Mouse (Mus musculus) adrenal gland, adult 2 months (tissue): ENCODE results near the gene Piezo1. TPM values are rescaled to one million over a fixed set of nuclear protein-coding genes. Genes with fewer than 3 reads are reported as not detected.

Experiments used
- DNase-seq: peaks from one replicate; pipeline ENCODE4 v3.0.0; 2021
- polyA plus RNA-seq: library from polyadenylated mRNA; depleted of rRNA; stranded (reverse); fragments of >200 nt; gene quantifications from 2 replicates; pipeline ENCODE4 v1.2.3, GENCODE M21; 2012
- total RNA-seq, 2 experiments: library from RNA; stranded (reverse); gene quantifications; 2 replicates each; pipeline ENCODE4 v1.2.3; 2021

The Piezo1 gene
- total and polyA plus RNA-seq, 3 experiments: 15.1 to 47.5 (median 26.4) TPM

DNA sequence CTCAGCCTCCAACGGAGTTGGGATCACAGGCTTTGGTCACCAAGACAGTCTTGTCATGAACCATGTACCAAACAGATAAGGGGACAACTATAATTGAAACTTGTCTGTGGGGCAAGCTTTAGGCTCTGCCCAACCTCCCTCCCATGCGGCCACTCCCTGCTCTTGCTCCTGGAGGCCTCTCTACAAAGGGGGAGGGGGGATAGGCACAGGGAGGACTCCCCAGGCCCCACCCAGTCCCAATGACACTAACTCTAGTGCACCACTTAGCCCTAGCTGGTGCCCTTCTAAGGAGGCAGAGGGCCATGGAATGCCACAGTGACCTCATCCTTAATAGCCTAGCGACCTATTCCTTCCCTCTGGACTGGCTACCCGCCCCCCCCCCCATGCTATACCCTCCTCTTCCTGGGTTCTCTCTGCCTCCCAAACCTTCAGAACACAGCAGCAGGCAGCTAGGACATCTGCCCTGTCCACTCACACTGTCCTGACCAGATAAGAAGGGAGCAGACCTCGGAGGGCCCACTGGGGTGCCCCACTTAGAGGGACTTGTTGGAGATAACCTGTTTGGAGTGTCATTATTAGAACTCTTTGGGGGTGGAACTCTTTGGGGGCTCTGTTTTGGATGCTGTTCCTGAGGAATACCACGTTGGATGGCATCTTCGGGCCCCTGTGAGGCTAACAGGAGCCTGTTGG, 4.9 kb downstream of the Piezo1 start:
- no peak for DNase-seq

DNA sequence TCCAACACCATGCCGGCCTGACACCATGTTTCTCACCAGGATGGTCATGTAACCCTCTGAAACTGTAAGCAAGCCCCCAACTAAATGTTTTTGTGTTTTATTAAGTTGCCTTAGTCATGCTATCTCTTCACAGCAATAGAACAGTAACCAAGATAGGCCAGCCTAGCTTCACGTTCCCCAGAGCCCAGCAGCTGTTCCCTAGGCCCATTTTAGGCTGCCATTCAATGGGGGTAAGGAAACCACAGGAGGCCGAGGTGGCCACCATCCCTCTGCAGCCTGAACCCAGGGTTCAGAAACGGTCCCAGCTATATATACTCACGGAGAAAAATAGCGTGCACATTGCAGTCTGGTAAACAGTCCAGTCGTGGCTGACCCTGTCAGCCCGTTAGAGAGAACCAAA, 7.0 kb downstream of the Piezo1 start:
- no peak for DNase-seq

DNA sequence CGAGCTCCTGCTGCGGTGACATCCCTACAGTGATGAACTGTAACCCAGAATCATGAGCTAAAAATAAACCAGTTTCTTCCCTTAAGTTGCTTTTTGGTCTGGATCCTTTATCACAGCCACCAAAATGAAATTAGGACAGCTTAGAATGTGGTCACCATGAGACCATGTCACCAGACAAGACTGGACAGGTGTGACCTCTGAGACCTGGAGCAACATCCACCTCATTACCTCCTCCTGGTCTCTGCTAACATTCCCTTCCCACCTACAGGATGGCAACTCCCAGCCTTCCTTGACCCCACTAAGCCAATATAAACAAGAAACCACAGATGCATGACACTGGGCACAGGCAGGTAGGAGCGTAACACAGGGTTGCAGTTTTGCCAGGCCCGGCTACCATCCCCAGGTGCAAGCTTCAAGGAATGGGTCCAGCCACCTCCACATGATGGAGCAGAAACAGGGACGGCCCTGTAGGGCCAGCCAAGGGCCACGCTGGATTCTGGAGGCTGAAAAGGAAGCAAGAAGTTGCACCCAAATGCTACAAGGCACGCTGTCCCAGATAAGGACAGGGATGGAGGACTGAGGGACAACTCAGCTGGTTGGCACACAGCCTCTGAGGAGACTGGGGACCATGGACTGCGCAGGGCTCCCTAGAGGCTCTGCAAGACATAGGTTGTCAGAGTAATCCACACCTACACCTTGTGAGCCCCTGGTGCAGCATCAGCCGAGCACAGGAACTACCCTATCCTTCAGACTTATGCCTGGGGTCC, 12.6 kb downstream of the Piezo1 start:
- no peak for DNase-seq

DNA sequence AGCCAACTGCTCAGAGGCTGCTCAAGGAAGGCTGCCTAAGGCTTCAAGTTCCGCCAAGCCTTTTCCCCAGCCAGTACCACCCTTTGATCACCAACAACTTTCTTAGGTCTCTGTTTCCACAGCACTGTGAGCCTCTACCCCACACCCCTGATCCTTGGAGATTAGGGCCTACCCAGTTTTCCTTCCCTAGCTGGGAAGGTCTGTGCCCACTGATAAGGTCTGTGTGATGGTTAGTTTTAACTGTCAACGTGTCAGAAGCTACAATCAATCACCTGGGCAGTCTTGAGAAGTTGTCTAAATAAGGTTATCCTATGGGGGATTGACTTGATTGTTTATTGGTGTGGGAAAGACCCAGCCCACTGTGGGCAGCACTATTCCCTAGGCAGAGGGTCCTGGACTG, 13.3 kb downstream of the Piezo1 start:
- no peak for DNase-seq

DNA sequence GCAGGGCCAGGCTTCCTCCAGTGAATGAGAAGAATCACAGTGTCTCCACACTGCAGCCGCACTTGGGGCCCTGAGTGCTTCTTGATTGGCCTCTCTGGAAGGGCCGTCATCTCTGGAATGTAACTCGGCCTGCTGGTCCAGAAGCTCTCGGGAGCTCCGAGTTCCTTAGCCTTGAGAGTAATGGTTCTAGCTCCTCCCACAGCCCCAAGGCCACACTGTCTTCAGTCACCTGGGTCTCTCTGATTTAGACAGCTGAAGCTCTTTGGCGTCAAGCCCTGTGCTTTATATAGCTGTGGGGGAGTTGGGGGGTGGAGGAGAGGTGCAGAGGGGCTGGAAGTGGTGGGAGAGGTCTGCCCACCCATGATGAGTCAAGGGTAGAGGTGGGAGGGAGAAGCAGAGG, 14.1 kb downstream of the Piezo1 start:
- DNase-seq: peak; percentile 33

DNA sequence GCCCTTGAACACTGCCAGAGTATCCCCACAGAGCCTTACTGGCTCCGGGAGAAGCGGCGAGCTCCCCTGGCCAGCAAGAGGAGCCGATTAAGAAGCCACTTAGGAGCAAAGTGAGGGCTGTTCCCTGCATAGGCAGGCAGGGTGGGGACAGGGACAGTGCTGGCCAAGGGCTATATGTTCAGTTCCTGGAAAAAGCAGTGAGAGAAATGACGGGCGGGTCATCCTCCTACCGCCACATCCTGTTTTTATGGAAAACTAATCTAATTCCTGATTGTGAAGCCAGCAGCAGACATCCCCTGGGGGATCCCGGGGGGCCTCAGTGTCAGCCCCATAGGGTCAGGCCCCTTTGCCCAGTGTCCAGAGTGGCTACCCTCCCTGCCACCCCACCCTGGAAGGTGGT, 19.8 kb downstream of the Piezo1 start:
- DNase-seq: no peak

DNA sequence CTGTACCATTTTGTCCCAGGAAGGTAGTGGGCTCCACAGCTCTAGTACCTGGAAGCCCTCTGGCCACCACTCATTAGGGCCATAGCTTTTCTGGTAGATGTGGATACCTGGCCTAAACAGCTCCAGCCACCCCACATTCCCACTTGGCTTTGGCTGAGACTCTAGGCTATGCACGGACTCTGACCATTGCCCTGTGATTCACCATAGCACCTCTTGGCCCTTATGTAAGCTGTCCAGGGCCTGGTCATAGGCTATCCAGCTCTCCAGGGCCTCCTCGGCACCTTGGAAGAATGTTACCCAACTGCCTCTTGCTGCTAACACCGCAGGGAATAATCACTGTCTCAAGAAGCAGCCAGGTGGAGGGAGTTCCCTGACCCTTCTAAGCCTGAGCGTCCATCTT, 22.0 kb downstream of the Piezo1 start:
- no peak for DNase-seq

DNA sequence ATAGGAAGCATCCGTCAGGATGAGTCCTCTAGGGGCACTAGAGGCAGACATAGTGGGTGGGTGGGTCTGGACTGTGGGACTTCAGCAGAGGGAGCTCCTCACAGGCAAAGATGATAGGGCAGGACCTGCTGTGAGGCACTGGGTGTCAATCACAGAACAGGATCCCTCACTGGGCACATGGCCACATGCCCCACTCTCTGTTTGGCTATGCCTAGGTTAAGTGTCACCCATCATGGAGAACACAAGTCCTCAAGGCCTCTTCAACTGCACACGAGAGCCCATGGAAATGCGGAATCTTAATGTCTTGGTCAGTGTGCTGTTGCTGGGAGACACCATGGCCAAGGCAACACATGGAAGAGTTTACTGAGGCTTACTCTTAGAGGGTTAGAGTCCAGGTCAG, 23.2 kb downstream of the Piezo1 start:
- no peak for DNase-seq

DNA sequence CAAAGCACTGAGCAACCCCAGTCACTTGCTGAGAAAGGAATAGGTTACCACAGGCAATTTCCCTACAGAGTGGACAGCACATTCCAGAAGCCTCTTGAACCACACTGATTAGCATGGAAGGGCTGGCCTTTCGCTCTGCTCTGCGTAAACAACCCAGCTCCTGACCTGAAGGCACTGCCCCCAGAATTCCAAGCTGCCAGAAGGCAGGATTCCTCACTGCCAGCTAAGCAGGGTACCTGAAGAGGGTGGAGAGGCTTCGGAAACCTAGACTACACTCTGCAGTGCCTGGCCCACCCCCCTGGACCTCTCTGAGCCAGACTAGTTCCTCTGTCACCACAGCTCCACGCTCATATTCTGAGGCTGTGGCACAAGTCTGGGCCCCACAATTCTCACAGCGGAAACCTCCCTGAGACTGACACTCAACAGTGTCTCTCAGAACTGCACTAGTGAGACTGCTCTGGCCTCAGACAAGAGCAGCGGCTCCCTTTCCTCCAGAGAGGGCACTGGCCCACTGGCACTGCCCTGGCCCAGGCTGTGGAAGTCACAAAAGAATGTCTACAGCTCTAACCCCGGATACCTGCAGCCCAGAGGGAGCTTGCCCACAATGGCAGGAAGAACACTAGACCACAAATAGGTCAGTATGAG, 24.5 kb downstream of the Piezo1 start:
- DNase-seq: no peak

DNA sequence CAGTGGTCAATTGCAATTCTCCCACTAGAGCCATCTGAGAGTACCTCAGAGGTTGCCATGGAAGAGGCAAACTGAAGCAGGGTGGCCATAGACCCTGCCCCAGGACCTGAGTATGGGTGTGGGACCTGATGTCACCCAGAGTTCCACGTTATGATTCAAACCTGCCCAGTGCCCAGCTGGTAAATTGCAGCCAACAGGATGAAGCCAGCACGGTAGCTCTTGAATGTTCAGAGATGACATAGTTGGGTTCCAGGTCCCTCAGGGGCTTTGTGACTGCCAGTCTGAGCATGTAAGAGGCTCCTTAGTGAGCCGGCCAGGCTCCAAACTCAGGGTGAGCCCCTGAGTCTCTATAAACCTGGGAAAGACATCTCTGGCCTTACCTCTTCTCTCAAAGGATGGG, 25.0 kb downstream of the Piezo1 start:
- no peak for DNase-seq

DNA sequence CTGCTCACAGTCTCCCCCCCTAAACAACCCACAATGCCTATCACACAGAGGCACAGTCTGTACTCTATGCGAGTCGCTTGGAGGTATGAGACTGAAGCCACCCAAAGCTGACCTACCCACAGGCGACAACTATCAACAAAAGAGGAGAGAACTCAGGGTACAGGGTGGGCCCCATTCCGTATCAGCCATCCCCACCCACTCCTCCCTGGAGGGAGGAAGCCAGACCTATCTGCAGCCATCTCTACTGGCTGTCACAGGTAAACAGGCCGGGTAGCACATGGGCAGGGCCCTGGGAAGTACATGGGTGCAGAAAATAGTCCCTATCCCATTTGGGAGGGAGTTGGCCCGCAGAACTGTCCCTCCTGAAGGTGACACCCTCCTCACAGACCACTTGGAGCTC, 26.1 kb downstream of the Piezo1 start:
- no peak for DNase-seq

DNA sequence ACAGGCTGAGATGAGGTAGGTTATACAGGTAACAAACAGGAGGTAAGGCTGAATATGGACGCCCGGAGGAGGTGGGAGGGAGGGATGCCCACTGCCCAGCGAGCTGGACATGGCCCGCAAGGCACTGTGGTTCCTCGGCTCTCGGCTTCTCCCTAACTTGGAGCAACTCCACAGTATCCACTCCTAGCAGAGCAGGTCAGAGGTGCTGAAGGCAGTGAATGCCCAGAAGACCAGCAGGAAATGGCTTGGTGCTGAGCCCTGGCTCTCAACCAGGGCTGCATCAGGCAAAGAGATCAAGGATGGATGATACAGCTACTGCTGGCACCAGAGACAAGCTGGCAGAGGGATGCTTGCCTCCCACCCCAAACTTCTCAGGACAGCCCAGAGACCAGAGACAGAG, 26.6 kb downstream of the Piezo1 start:
- peak; percentile 32 for DNase-seq

DNA sequence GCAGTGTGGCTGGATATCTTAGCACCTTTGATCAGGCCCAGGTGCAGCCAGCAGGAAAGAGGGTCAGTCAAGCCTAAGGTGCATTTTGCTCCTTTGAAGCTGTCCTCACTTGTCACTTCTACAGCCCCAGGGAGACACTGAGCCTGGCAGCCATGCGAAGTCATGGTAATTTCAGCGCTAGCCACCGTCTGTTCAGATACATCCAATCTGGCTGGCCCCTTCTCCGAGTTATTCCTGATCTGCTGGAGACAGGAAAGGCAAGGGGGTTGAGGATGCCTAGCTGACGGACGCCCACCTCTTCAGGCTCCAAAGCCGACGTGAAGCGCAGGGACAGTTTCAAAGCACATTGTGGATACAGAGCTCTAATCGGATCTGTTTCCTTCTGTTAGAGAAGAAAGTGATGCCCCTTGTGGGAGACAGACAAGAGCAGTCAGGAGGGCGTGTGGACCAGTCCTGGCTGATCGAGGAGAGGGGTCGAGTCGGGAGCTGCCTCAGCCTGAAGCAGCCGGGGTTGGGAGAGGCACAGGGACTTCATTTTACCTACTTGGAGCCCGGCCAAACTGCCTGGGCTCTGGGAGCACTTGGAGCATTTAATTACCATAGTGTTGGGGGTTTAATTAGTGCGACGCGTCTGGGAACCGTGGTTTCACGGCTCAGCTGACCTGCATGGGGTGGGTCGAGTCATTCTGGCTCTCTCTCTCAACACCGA, 27.3 kb downstream of the Piezo1 start:
- no peak for DNase-seq

DNA sequence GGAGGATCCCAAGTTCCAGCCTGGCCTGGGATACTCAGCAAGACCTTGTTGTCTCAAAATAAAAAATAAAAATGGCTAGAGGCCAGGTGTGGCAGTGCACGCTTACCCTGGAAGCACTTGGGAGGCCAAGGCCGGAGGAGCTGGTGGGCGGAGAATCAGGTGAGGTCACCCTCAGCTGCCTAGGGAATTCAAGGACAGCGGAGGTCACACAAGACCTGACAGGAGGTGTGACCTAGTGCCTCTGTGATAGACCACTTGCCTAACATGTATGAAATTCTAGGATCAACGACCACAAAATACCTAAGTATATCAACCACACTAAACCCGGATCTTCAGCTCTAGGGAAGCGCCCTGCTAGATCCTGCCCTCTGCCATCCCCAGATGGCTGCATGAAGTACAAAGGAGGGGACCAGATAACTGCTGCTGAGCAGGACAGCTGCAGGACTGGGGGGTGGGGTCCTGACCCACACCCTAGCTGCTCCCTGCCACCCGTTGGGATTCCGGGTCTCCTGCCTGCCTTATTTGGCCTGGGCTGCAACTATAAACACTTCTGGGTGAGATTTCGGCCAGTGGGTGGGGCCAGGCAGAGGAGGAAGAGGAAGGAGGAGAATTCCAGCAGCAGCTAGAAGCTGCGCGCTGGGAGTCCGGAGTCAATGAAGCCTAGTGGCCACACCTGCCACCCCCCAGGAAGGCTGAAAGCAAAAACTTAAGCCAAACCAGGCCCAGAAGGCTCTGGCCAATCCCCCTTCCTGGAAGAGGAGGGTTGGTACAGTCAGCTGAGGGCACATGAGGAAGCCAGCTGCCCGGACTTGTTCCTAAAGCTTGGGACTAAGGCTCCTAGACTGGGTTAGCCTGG, 28.1 kb downstream of the Piezo1 start:
- DNase-seq: peak; percentile 72

DNA sequence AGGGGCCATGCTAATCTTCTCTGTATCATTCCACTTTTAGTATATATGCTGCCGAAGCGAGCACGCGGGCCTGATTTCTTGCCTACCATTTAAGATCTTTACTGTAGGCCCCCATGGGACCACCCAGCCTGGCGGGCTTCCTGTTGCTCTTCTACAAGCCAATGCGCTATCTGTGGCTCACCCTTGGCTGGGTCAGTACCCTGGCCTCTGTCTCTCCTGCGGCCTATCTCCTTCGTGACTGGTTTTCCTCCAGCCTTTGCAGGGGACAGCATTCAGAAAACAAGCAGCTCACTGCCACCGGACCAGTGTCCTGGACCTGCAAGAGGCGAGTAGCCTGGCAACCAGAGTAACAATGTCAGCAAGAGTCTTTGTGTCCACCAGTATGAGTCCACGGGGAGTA, 30.5 kb downstream of the Piezo1 start:
- no peak for DNase-seq

DNA sequence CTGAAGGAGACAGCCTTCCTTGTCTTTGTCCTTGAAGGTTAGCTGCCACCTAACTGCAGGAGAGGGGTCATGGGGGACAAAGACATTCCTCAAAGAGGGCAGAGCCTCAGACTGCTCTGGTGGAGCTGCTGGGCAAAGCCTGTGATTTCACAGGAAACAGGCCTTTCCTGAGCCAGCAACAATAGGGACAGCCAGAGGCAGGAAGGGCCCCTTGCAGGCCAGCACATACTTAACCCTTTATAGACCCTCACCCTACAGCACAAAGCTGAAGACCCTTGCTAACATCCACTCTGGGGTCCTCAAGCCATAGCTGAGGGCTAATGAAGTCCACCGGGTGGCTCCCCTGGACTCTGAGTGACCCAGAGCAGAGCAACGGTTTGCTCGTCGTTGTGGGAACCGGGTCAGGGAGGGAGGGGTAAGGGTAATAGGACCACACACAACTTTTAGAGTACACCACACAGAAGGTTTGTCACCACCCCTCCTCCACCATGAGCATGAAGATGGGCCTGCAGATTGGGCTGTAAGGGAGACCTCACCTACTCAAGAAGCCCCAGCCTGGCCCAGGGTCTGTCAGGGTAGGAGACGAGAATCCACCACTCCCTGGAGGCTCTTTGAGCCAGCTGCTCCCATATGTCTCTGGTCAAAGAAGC, 33.5 kb downstream of the Piezo1 start:
- peak; percentile 44 for DNase-seq

DNA sequence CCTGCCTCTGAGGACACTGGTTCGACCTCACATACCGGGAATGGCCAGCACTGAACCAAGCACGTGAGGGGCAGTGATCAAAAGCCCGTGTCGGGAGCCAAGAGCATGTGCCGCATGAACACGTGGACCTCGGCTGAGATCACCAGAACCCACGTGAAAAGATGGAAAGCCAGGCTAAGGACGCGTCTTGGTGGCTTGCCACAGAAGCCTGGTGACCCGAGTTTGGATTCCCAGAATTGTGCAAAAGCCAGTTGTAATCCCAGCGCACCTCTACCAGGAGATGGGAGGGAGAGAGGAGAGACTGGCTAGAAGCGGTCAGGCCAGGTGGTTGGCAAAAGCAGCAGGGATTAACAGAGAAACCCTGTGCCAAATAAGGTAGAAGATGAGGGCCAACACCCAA, 35.4 kb downstream of the Piezo1 start:
- DNase-seq: no peak

DNA sequence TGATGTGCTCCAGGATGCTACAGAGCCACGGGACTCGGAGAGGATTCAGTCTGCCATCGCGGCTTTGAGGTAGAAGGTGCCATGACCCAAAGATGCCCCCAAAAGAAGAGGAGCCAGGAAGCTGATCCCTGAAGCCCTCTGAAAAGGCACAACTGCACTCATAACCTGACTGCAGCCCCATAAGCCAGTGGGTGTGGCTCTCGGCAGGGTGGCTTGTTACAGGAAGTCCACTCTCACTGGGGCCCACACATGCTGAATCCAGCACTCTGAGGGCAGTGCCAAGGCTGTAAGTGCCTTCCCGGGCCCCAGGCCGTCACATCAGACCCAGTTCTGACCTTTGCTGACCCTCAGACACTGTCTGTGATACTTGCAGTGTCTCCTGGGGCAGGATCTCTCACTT, 38.7 kb downstream of the Piezo1 start:
- DNase-seq: no peak

DNA sequence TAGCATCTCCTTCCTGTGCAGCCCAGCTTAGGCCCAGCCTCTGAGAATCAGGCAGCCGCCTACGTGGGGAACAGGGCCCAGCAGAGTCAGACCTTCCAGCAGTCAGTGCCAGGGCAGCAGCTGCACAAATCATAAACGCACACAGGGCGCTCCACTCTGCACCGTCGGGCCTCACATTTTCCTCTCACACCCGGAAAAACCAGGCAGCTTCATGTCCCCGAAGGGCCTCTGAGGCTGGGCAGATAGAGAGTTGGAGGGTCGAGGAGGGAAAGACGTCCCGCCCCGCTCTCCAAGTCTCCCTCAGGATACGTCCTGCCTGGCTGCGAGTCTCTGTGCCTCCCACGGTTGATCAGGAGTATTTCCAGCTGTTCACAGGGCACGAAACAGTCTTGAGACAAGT, 39.6 kb downstream of the Piezo1 start:
- no peak for DNase-seq

DNA sequence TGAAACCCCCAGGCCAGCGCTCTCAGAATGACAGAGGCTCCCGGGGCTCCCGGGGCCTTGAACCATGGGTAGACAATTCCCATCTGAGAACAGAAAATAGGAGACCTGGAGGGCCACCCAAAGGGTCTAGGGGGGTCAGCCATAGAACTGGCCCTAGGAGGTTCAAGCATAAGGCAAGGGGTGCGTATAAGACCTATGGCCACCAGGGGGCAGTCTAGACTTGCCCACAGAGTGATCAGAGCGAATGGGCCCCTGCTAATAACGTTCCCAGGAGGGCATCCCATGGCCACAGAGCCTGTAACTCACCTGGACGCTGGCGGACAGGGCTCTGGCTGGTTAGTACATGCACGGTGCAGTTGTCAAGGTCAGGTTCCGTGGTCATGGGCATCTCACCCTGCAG, 50.3 kb downstream of the Piezo1 start:
- DNase-seq: peak; percentile 73

DNA sequence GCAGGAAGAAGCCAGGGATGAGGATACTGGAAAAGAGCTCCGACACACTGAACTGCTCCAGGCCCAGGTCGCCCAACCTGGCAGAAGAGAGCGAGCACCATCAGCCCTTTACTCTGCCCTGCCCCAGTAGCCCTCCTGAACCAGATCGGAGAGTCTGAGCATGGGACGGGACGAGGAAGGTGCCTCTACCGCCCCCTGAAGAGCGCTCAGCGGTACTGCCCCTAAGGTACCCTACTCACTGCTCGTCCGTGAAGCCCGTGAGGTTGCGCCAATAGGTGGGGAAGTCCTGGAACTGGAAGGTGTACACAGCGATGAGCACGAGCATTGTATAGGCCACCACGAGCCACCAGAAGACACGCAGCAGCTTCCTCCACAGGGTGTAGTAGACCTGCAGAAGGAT, 53.2 kb downstream of the Piezo1 start:
- DNase-seq: no peak
